Mouse (Mus musculus) v-Abl transformed pro-B cells (cell line): ENCODE measurements at regions not wholly inside any gene's neighbourhood (a gene's known extent, or its start where the extent isn't known, plus 50 kb on each side); places are given as distances from the start of the nearest gene placed in this dataset.

ENCODE experiments used
- in situ Hi-C, 2 experiments: fragments of 400-800 bp; cut with MboI; formaldehyde crosslinking; loops; one replicate each; pipeline ENCODE4 v1.15.1; 2025; ENCODE audit not compliant: unreplicated experiment in 2 of 2

DNA sequence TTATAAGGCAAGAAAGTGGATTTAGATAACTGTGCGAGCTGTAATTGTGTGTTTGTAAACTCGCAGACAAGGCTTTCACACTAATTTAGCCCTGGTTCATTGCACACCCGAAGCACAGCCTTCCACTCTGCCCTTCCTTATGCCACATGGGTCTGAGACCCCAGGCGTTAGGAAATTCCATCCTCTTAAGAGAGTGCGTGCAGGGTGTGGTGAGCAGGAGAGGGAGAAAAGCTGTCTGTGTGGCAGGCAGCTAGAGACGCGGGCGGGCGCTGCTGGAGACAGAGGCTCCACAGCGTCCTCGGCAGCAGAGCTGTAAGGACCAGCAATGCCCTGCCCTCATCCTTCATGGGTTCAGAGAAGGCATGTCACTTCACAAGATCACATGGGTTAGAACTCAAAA is 176.6 kb upstream of the Dapk1 start:
- in situ Hi-C loops, result no loop called here

DNA sequence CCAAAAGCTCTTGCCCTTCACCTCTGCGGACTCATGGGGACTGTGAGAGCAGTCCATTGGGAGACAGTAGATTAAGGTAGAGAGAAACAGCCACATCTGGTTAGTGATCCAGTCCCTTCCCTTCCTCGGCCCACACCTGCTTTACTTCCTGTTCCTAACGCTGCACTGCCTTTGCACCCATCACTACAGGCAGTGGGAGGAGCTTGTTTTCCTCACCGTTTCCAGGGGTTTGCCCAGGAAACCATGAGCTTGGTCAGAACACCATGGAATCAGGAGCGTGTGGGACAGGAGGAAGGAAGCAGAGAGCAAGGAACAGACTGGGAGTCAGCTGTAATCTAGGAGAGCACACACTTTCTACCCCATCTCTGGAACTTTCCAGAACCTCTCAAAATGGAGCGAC is 176.2 kb upstream of the Dapk1 start:
- in situ Hi-C loops, result no loop called here

DNA sequence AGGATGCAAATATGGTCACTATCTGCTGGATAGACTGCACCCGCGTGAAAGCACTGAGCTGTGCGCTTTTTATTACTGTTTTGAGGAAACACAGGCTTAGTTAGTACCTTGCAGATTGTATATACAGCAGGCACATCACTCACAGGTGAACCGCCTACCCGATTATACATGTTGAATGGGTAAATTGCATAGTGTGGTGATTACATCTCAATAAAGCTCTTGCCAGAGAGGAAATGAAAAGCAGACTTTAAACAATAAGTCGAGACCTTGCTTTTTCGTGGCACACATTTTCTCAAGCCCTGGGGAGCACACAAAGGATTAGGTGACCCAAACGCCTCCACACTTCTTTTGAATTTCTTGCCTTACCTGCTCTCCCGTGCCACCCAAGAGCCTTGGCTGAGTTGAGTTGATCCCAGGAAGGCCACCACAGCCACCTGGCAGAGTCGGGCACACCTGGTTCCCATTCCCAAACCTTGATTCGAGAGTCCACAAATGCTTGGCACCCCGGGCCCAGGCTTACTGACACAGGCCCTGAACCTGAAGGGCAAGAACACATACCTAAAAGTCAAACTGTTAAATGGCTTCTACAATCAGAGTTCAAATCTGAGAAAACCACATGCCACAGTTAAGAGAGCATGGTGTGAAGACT is 175.4 kb upstream of the Dapk1 start:
- in situ Hi-C loops, result no loop called here

DNA sequence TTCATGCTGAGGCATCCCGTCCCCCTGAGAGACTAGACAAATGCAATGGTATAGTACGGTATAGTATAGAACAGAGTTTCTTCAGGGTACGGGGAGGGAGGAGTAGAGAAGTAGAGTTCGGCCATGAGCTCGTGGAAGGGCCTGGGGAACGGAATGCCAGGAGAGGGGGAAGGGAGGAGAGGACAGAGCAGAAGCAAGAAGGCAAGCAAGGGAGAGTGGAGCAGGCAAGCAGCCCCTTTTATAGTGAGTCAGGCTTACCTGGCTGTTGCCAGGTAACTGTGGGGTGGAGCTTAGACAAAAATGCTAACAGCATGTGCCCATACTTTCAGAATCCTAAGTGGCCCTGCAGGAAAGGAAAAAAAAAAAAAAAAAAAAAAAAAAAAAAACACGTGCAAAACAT is 174.7 kb upstream of the Dapk1 start:
- in situ Hi-C loops, result no loop called here

DNA sequence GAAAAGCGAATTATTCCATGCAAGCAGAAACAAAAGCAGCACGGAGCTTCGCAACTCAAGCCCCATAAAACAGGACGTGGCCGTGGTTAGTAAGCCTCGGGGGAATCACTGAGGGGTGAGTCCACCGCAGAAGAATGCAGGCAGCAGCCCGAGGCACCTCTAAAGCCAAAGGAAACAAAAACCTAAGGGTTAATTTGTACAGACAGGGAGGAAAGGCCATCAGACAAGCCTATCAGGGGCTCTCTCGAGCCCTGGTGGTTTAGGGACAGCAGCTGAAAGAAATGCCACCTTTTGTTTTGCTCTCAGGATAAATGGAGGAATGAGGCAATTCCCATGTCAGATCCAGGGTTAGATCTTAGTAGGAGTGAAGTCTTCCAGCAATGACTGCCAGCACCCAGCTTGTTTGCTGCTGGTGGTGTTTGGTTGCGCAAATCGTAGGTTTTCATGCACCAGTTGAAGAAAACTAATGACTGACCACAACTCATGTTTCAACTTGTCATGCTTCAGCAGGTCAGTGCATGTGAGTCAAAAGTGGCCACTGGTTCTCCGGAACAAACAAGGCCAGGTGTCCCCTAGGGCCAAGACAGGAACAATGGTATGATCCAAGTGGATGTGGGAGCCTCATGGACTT is 173.9 kb upstream of the Dapk1 start:
- in situ Hi-C loops, result no loop called here

DNA sequence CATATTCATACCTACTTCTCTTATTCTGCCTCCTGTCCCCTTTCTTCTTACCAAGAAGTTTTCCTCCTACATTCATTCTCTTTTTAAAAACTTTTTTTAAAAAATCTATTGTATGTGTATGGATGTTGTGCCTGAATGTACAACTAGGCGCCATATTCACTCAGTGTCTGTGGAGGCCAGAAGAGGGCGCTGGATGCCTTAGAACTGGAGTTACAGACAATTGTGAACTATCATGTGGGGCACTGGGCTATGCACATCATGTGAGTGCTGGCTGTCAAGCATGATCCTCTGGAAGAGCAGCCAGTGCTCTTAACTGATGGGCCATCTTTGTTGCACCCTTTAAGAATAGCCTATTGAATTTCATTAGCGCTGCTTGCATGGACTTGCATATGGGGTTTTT is 172.6 kb upstream of the Dapk1 start:
- in situ Hi-C loops, result no loop called here

DNA sequence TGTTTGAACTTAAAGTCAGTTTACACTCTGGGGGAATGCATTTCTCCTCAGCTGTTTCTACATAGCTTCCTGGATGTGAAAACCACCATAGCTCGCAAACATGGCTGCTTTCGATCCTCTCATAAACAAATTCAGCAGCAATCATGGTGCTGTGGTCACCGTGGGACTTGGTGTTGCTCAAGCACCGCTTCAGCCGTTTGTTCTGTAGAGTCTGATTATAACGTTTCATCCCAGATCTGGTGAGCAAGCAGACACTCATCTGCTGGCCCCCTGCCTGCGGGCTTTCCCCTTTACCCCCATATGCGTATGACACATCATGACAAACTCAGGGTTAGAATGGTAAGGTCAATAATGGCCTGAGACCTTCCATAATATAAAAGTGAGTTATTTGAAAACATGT is 170.3 kb upstream of the Dapk1 start:
- in situ Hi-C loops, result no loop called here

DNA sequence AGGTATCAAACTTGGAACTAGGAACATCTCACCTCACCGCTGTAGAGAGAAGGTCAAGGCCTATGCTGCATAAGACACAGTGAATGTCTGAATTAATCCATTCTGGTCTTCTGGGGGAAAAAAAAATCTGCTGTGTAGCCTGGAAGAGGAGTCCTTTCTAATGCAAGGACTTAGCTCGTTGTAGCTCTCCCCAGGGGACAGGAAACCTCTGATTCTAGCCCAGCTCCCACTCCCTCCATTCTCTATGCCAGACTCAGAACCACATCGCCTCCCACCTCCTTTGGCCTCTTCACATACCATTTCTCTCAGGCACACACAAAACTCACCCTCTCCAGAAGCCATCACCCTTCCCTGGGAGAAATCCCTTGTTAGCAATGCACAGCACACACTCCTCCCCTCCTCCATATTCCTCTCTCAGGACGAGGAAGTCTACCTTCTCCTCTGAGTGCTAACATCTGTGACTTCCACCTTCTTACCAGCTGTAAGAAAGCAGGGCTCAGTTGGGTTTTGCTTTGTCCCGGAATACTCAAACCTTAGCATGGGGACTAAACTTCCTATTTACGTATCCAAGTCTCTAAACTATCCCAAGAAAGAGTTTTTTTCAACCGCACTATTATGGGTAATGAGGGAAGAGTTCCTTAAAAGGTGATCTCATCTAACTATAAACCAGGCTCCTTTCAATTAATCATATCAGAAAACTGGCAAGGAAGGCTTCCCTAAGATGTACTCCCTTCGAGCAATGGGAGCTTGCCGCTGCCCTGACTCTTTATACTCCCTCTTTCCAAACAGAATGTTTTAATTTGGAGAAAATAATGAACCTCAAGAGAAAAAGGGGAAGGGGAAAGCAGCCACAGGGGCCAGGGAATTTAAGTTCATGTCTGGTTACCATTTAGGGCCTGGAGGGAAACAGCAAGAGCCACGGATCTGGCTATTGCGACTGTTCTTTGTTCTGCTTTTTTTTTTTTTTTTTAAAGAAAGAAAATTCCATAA is 167.2 kb upstream of the Dapk1 start:
- in situ Hi-C loops, result no loop called here

DNA sequence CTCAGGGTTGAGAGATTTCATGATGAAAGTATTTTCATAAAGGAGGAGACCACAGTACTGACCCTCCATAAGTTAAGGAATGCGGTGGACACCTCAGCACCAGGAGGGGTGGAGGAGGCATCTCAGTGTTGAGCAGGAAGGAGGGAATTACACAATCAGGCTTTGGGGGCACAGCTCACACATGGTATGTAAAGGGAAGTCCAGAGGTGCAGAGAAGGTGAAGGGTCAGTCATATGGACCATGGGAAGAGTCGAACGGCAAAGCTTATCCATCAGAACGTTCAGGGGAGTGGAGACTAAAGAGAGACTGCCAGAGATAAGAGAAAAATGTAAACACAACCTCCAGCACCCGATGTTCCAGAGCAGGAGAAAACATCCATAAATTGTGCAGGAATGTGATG is 166.4 kb upstream of the Dapk1 start:
- in situ Hi-C loops, result no loop called here

DNA sequence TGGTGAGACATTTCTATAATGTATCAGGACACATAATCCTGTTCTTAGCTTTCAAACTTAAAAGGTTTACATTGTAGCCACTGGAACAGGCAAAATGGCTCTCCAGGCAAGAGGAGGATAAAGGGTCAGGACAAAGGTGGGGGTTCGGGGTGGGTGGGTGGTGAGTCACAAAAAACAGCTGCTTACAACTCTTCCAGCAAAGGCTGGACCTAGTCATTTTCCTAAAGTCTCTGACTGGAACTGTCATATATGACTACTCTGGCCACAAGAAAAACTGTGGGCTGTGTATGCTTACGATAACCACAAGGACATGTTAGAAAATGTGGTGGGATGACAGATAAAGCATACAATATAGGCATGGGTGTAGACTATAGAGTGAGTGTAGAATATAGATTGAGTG is 163.6 kb upstream of the Dapk1 start:
- in situ Hi-C loops, result no loop called here

DNA sequence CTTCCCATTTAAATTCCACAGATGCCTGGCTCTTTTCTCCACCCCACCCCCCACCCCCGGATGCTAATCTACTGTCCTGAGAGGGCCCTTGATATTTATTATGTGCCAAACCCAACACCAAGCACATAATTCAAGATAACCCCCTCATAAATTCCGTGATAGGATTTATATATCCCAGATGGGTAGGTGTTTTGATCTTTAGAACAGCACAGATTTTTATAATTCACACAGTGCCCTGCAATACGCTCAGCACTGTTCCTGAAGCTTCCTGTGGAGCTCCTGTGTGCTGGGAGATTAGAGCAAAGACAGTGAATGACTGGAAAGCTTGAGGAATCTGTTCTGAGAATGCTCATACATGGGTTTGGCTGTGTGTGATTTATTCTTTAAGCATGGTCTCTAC is 161.2 kb upstream of the Dapk1 start:
- in situ Hi-C loops, result no loop called here

DNA sequence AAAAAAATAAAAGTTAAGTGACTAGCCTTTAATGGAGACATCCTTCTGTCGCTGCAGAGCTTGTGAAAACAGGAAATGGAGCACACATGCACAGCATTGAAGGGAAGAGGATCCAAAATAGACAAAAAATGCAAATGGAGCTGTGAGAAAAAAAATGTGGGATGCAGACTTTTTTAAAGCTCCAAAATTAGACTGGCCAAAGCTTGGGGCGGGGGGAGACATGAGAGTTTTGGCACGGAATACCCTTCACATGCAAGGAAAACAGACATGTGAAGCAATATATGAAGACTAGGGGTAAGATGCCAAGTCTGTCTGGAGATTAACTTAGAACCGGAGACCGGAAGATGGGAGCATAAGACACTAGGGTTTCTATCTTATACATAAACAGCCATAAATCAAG is 156.6 kb upstream of the Dapk1 start:
- in situ Hi-C loops, result no loop called here

DNA sequence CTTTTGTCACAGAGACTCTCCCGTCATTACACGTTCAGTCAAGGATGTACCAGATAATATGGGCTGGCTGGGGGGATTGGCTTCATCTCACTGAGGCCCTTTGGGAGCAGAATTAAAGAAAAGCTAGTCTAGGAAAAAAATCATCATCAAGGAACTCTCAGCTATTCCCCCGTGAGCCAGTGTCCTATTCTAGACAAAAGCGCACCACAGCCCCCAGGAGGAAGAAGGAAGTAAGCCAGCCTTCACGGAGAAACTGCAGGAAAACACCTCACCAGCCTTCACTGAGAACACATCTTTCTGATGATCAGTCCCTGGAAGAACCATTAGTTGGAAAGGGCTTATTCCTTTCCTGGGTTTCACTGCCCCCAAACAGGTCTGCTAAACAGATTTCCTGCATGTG is 154.8 kb upstream of the Dapk1 start:
- in situ Hi-C loops, result no loop called here

DNA sequence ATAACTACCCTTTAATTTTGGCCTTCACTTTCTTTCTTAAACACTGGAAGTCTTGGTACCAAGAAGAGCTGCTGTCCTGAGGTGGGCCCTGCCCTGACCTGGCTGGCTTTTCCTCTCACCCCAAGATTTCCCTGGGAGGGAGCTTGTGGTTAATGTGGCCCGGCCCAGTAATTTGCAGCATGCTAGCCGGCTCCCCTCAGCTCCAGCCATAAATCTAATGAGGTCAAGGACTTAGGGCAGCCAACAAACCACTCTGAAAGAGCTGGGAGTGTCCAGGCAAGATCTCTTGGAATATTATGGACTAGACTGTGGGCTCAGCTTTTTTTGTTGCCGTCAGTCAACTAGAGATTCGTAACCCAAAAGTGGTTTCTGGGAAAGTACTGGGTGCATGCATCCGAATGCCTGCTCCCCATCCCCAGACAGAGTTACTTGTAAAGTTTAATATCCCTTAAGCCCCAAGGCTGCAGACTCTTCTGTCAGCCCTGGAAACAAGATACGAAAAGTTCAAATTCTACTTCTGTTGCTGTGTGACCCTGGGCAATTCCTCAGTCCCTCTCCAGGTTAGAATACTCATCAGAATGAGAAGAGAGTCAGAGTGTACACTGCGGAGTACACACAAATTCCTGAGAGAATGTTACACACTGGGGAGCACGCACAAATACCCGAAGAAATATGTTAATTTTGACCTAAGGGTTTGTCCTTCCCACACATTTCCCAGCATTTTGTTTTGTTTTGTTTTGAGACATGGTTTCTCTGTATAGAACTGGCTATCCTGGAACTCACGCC is 150.8 kb upstream of the Dapk1 start:
- in situ Hi-C loops, result loop anchor here (25.0 kb wide), 2 partner anchors 714 to 1814 kb away; partner anchors contain the start of genes 1700014D04Rik (in 1 of the 2) and Spata31d1d (in 1 of the 2)

DNA sequence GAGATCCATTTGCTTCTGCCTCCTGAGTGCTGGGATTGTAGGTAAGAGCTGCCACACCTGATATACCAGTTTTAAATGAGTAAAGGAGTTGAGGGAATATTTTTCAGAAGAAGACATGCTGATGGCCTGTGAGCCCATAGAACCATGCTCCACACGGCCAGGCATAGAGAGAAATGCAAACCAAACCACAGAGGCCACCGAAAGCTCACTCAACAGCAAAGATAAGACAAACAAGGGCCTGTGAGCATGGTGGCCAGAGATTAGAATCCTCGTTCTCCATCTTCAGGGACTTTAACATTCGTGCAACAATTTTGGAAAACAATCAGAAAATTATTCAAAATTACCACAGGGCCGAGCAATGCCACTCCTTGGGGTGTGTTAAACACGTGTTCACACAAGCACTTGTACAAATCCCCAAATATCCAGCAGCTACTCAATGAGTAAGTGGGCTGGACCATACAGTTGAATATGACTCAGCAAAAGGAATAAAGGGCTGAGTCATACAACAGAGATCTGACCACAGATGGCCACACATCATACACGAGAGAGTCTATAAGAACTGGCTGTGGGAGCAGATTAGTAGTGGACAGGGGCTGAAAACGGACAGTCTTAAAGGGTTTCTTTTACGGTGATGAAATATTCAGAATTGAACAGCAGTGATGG is 147.8 kb upstream of the Dapk1 start:
- in situ Hi-C loops, result loop anchor here (25.0 kb wide), 2 partner anchors 717 to 1817 kb away; partner anchors contain the start of genes 1700014D04Rik (in 1 of the 2) and Spata31d1d (in 1 of the 2)

DNA sequence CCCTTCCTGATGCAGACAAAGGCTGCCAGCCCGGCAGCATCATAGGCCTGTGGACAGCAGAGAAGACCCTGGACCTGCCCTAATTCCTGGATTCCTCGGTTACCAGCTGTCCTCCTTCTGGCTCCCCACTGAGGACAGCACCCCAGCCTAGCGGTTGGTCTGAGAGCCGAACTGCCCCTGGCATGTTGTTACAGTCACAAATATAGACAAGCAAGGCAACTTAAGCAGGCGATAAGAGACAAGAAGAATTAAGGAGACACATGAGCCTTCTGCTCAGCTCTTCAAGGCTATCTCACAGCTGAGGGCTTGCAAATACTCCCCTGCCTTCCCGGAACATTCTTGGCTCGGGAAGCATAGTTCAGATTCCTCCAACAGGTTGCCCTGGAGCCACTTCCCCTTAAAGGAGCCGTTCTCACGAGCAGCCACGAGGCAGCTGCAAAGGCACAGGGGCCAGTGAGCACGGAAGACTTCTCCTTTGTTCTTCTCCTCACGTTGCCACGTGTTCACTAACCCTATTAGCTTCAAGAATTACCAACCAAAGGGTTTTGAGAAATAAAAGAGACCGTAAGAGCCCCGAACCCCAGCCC is 146.6 kb upstream of the Dapk1 start:
- in situ Hi-C loops, result loop anchor here (25.0 kb wide), 2 partner anchors 718 to 1818 kb away; partner anchors contain the start of genes 1700014D04Rik (in 1 of the 2) and Spata31d1d (in 1 of the 2)

DNA sequence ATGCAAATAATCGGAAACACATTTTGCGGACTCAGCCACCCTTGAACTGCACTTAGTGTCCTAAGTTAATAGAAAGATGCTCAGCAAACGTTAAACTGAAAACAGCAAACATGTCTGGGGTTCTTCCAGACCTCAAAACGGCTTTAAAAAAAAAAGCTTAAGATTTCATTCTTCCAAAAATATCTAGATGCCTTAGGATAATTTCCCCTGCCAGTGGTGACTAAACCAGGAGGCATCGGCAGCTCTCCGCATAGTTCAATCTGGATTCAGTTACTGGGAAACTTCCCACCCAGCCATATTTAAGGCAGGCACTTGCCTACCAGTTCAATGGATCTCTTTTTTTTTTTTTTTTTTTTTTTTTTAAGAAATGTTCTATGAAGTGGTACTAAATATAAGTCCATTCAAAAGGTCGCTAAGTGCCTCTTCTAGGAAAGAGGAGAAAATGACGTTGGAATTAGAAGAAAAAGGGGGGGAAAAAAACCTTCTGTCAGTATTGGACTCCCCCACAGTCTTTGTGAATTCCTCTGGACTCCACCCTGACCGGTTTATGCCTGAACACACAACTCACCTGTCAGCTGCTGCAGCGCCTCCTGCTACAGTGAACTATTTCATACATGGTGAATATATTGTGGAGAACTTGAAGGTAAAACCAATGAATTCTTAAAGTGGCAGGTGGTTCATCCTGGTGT is 145.7 kb upstream of the Dapk1 start:
- in situ Hi-C loops, result loop anchor here (25.0 kb wide), 2 partner anchors 719 to 1819 kb away; partner anchors contain the start of genes 1700014D04Rik (in 1 of the 2) and Spata31d1d (in 1 of the 2)

DNA sequence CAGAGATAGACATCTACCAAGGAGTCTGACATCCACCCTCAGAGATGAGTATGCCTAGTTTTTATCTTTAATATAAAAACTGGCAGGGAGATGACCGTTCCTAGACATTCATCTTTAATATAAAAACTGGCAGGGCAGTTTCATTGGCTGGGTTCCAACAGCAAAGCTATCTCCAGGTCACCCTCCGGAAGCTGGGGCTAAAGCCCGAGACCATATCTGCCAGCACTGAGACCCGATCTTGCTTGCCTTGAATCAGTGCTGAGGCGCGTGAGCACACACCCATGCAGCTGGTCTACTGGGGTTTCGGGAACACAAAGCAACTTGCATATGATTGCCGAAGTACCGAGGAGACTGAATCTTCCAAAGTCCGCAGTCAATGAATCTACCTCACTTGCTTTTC is 144.5 kb upstream of the Dapk1 start:
- in situ Hi-C loops, result loop anchor here (25.0 kb wide), 2 partner anchors 720 to 1820 kb away; partner anchors contain the start of genes 1700014D04Rik (in 1 of the 2) and Spata31d1d (in 1 of the 2)
